Mouse (Mus musculus) frontal cortex, adult (tissue): ENCODE measurements around the gene Hist1h2bh.
A peak's percentile ranks its signal among the peaks of the same experiment; 100 is the strongest.
"Not testable (repeated sequence)": the region's sequence is repeated elsewhere in the genome, so short reads cannot be mapped to it uniquely, and the experiment has no call there.

Source experiments
- ATAC-seq: cut with Nextera tagmentation; 2 replicates; pipeline ENCODE4 v1.9.2; 2017; ENCODE audit warnings: mild to moderate bottlenecking, moderate library complexity, mixed read lengths; ENCODE audit not compliant: low TSS enrichment

Gene Hist1h2bh

DNA sequence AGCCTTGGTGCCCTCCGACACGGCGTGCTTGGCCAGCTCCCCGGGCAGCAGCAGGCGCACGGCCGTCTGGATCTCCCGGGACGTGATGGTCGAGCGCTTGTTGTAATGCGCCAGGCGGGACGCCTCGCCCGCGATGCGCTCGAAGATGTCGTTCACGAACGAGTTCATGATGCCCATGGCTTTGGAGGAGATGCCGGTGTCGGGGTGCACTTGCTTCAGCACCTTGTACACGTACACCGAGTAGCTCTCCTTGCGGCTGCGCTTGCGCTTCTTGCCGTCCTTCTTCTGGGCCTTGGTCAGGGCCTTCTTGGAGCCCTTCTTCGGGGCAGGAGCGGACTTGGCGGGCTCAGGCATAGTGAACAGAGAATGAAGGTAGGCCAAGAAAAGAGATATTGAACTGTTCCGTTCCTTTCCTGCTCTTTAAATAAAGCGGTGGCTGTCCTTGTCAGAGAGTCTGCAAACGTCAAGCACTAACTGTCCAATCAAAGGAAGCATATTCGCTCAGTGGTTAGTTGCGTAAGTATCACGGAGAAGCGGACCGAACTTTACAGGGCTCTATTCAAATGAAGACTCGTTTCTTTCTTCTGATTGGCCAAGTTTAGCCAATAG lies at the start of gene Hist1h2bh:
Gene Hist1h2bh (minus strand): TSS at position 394 of the 609 bp plus-strand sequence.
- ATAC-seq = peak; percentile 98

DNA sequence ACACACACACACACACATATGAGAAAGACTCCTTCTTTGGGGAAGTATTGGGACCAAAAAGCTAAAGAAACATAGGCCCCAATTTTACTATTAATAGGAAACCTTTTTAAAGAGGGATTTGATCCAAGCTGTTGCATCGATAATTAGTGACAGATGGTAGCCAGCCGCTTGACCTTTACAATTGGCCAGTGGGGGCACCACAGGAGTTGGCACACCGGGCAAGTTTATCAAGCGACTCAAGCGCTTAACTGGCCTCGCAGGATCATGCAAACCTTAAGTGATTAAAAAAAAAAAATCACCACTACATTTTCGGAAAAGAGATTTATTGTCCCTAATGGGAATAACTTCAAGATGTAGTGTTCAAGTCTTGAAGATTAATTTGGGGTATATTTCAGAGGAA lies 49.4 kb upstream of the Hist1h2bh start:
- no peak for ATAC-seq

DNA sequence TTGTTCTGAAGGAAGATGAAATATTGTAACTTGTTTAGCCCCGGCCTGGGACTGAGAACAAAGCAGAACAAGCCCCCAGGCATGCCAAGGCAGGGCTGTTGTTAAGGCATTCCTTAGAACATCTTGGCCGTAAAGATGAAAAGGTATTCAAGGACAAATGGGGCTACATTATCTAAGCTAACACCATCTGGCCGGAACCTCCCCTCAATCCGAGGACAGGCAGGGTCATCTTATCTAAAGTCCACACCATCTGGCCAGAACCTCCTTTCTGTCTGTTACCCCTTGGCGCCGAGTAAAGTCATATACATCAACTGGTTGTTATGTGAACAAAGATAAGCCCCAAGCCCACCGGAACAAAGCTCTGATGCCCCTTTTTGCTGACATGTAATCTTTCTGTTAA lies 48.7 kb upstream of the Hist1h2bh start:
- not testable (repeated sequence) for ATAC-seq

DNA sequence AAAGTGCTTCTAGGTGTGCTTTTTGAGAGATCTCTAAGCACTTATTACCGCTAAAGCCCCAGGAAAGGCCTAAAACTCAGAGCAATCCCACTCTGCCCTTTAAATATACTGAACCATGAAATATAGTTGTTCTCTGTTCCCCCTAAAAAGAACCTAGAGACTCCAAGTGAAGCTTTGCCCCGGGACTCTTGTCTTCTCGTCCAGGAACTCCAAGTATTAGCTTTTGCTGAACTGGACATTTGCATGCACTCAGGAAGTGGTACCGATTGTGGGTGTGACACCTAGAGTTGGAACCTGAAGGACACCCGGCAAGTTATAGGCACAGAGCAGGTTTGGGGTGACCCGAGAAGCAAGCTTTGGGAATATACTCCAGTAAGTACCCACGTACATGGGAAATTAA lies 48.0 kb upstream of the Hist1h2bh start:
- no peak for ATAC-seq

DNA sequence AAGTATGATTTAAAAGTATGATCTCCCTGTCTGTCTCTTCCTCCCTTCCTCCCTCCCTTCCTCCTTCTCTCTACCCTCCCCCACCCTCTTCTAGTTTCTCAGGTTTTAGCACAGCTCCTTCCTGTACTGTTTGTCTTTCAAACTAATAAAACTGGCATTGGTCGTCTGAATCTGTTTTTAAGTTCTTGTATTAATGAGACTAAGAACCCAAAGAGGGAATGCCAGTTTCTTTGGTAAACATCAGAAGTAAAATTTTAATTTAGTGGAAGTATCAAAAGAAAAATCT lies 43.7 kb upstream of the Hist1h2bh start:
- ATAC-seq = no peak

DNA sequence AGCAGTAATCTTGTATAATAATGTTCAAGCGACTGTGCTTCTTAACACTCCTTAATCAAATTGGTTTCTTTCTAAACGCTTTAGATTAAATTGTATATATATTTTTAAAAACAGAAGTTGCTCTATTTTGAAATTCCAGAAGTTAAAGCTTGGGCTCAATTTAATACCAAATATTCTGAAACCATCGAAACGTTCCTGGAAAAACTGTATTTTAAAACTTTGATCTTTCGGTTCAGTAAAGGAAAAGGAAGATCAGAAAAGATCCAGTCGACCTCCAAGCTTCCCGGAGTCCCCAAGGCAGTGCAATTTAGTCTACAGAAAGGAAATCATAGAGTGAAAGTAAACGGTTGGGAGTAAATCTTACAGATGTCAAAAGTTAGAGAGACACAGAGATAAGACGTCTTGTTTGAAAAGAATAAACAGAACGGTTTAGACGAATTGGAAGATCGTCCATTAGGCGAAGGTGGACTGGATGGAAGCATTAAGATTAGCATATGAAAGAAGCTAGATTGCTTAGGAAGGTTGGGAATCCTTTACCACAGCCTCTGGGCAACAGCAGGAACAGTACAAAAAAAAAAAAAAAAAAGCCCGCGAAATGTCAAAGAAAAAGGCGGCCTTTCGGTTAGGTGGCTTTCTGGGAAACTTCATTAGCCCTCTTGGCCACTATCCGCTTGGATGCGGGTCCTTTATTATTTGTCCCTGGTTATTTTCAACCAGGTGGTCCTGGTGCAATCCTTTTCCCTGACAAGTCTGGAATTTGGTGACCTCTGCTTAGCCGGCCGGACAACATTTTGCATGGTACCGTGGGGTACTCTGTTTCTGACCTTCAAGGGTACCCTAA lies 43.1 kb upstream of the Hist1h2bh start:
- no peak for ATAC-seq

DNA sequence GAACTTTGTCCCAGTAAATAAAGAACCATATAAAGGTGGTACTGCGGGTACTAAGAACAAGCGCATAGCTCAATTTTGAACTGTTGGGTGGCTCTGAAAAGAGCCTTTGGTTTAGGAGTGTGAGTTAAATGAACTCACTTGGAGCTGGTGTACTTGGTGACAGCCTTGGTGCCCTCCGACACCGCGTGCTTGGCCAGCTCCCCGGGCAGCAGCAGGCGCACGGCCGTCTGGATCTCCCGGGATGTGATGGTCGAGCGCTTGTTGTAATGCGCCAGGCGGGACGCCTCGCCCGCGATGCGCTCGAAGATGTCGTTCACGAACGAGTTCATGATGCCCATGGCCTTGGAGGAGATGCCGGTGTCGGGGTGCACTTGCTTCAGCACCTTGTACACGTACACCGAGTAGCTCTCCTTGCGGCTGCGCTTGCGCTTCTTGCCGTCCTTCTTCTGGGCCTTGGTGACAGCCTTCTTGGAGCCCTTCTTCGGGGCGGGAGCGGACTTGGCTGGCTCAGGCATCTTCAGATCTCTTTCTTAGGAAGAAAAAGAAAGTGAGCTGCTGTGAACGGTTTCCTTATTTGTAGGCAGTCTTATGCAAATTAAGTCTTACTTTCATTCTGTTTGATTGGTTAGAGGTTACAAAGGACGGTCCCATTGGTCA lies 42.4 kb upstream of the Hist1h2bh start:
- peak; percentile 91 for ATAC-seq

DNA sequence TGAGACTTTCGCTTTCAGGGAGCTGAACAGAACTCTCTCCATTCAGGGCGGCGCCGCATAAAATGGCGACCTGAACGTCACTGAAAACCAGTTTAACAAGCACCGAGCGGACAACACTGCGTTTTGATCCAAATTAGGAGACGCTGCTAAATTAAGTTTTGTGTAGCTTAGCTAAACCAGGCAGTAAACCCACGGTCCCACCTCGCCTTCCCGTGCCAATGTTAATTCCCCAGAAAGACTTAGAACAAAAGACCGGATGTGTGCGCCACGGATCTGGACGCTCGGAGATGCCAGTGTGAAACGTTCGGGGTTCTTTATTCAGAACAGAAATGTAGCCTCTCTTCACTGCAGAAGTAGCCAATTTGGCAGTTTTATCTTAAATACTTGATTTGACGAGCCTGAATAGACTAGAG lies 41.8 kb upstream of the Hist1h2bh start:
- ATAC-seq = peak; percentile 62

DNA sequence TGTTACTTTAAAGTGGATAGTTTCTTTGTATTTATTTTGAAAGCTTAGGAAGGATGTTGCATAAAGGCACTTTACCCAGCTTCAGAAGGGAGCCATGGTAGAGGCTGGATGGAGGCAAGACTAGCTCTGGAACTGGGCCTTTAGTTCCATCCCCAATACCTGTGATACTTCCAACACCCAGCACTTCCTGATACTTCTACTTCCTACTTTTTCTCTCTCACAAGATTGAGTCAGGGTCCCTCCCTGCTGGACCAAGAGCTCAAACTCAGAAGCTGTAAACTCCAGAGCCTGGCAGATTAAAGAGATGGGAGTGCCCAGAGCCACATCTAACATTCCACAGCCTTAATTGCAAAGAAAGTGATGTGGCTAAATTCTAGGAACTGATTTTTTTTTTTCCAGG lies 41.1 kb upstream of the Hist1h2bh start:
- no peak for ATAC-seq

DNA sequence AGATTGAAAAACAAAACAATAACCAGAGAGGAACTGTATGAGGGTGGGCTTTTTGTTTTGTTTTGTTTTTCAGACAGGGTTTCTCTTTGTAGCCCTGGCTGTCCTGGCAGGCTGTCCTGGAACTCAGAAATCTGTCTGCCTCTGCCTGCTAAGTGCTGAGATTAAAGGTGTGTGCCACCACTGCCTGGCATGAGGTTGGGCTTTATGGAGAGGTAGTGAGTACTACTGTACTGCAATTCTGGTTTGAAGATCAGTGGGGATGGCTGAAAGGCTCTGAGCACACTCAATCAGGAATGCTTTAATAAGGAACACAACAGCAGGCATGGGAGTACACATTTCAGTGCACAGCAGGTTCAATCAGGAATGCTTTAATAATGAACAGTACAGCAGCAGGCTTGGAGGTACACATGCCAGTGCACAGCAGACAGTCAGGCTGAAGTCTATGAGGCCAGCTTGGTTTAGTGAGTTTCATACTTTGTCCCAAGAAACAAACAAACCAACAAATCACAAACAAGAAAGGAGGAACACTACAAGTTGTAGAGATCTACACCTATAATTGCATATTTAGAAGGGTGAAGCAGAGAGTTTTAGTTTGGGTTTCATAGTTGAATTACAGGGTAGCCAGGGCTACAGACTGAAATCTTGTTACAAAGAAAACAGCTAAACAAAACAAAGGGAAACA lies 40.3 kb upstream of the Hist1h2bh start:
- ATAC-seq = no peak

DNA sequence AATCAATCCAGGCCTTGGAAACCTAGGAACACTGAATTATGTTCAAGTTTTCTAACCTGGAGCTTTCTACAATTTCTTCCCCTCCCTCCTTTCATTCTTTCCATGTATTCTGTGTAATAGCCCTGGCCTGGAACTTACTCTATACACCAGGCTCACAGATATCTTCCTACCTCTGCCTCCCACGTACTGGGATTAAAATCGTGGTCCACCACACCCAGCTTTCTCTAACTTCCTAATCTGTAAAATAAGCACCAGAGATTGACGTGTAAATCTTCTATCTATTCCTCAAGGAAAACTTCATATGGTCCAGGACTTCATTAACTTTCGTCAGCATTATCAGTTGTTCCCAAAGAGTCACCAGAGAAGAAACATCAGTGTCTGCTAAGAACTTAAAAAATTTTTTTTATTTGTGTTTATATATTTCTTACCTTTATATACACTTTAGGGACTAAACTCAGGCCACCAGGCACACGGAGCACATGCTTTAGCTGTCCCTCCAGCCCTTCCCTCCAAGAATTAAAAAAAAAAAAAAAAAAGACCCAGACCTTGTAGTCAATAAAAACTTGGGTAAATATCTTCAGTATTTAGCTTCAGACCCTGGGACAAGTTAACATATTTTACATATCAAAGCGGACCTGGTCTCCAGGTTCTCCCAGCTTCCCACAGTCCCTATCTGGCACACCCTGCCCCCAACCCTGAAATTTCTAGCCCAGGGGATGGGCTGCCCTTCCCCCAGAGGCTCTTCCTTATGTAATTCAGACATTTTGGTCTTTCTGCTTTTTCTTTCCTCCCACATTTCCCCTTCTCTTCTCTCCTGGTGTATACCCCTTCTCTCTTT lies 39.2 kb upstream of the Hist1h2bh start:
- no peak for ATAC-seq

DNA sequence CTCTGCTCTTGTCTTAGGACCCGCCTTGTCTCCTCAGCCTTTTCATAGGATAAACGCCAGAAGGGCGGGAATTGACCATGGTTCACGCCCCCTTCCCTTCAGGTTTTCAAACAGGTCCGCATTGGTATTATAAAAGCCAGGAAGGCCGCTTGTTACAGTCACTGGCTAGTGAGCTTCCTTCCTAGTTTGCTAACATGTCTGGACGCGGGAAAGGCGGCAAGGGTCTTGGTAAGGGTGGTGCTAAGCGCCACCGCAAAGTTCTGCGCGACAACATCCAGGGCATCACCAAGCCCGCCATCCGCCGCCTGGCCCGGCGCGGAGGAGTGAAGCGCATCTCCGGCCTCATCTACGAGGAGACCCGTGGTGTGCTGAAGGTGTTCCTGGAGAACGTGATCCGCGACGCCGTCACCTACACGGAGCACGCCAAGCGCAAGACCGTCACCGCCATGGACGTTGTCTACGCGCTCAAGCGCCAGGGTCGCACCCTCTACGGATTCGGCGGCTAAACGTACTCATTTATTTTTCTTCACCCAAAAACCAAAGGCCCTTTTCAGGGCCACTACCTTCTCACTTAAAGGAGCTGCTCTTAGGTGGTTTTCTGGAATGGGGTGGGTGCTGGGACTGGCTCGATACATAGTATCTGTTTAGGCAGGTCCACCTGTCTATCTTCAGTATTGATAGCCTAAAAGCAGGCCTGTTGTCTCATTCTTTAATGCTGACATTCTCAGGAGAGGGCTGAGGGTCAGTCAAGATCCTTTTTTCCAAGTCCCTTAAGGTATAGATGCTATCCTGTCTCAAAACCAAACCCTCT lies 38.4 kb upstream of the Hist1h2bh start, which contains the start of gene Hist1h4d:
Gene Hist1h4d (plus strand): TSS at position 191 of the 811 bp plus-strand sequence.
- ATAC-seq = peak; percentile 83

DNA sequence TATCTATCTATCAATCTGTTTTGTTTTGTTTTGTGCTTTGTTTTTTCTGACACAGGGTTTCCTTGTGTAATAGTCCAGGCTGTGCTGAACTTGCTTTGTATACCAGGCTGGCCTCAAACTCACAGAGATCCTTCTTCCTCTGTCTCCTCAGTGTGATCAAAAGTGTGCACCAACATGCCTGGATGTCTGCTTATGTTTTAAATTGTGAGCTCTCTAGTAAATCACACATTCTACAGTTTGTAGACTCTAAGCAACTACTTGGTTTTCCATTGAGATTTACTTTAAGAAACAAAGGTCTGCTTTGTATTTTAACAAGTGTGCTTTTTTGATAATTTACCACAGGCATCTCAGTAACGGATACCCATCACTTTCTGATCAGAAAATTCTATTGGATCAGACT lies 34.6 kb upstream of the Hist1h2bh start:
- no peak for ATAC-seq

DNA sequence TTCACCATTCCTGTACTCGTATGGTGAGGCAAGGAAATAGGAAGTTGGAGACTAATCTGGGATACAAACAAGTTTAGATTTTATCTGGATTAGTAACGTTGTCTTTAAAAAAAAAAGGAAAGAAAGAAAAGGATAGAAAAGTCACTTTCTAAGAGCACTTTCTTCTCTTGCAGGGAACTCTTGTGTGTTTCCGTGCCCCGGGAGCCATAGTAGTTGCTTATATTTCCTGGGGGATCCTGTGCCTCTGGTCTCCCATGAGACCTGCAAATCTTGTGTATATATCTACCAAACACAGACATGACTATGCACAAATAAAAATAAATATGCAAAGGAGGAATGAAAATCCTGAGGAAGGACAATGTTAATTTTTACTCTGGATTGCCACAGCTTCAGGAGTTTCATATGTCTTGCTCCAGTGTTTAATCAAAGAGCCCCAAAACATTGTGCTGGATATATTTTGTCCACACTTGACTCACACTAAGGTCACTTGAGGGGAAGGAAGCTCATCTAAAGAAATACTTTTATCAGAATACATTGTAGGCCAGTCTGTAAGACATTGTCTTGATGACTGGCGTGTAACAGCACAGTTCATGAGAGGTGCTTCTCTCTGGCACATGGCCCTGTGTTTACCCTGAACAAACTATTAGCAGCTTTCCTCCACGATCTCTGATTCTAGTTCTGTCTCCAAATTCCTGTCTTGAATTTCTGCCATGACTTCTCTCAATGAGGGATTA lies 33.9 kb upstream of the Hist1h2bh start:
- ATAC-seq = no peak

DNA sequence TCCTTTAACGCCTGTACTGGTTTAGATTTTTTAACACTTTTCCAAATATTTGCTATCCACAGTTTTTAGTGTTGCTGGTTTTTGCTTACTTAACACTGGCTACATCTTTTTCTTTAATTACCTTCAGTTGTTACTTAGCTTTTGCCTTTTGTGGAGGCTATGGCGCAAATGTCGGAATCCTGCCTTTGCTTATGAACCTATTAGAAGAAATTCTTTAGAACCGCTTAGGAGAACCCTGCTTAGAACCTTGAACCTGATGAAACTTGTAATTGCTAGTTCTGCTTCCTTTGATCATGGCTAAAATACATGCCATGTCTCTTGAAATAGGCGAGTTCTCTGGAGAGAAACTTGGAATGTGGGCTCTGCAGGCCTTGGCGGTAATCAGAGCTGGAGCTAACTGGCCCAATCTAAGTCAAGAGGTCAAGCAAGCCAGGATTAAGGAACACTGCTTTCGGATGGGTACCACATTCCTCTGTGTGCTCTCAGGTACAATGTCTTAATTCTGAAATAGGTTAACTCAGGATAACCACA lies 33.2 kb upstream of the Hist1h2bh start:
- ATAC-seq = no peak

DNA sequence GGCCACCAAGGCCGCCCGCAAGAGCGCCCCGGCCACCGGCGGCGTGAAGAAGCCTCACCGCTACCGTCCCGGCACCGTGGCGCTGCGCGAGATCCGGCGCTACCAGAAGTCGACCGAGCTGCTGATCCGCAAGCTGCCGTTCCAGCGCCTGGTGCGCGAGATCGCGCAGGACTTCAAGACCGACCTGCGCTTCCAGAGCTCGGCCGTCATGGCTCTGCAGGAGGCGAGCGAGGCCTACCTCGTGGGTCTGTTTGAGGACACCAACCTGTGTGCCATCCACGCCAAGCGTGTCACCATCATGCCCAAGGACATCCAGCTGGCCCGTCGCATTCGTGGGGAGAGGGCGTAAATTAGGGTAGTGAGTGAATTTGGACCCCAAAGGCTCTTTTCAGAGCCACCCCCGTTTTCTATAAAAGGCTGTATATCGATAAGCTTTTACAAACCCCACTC lies 32.7 kb upstream of the Hist1h2bh start:
- ATAC-seq = not testable (repeated sequence)

DNA sequence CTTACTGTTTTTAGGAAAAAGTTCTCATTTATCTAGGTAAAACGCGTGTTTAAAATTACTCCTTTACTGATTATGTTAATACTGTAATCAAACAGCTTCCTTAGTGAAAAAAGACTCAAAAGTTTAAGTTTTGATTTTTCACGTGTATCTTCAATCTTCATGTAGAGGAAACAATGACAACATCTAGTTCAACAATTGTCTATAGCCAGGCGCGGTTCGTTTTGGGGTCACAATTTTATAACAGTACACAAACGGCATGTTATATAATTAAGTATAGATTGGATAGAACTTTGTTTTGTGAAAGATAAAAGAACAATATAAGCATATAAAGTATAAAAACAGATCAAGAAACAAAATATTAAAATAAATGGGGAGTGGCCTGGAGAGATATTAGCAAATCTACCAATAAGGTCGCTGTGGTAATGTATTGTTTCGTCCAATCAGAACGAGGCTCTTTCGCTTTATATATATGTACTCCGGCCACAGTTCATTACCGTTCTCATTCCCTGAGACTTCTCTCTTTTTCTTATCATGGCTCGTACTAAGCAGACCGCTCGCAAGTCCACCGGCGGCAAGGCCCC lies 32.2 kb upstream of the Hist1h2bh start, which contains the start of gene Hist1h3d:
Gene Hist1h3d (plus strand): TSS at position 493 of the 581 bp plus-strand sequence.
- peak; percentile 71 for ATAC-seq

DNA sequence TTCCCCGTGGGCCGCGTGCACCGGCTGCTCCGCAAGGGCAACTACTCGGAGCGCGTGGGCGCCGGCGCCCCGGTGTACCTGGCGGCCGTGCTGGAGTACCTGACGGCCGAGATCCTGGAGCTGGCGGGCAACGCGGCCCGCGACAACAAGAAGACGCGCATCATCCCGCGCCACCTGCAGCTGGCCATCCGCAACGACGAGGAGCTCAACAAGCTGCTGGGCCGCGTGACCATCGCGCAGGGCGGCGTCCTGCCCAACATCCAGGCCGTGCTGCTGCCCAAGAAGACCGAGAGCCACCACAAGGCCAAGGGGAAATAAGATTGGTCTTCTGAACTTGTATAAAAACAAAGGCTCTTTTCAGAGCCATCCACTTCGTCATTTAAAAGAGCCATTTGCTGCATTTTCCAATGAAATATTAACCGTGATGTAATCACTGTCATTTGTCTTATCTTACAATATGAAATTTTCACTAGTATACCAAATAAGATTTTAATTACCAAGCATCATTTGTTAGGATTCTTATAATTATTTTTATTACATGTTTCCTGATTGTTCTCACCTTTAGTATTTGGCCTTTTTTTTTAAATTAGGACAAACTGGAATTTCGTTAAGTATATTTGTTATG lies 31.5 kb upstream of the Hist1h2bh start:
- ATAC-seq = not testable (repeated sequence)
